Mouse (Mus musculus): ENCODE measurements around the gene Shbg. TPM values are rescaled to one million over a fixed set of nuclear protein-coding genes. Genes with fewer than 3 reads are reported as not detected.

Gene Shbg
- 33.4 and 34.8 TPM in 2 replicates for polyA plus RNA-seq (2015; fragmentation: Nextera tagmentation; extraction: Ambion mirVana)

DNA sequence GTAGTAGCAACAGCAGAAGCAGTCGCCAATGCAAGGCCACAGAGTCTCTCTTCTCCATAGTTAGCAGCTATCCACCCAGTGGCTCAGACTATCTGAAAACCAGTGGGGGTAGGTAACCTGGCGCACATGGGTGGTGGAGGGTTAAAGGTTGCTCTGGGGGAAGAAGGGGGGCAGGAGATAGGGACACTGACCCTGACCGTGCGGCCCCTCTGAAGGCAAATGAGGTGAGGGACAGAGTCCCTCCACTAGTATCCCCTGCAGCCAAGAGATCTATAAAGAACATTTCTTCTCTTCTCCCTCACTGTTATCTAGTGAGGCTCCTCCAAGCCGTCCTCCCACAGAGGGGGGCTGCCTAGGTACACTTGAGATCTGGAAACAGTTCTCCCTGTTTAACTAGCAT lies at the start of gene Shbg:
Gene Shbg, minus strand, starts transcription at position 101 of the 400 bp plus-strand sequence.
- Histone ChIP-seq H3K9me3 (replicated peaks) (no peaks in the 10 kb centered on the region), H3K27me3 (peaks cover 9% of the 10 kb centered on the region), H3K27ac (peak within 1 kb of the TSS; percentile 55), H3K4me3 (replicated peaks) (peak within 1 kb of the TSS; percentile 22), H3K36me3 (no peaks in the 10 kb centered on the region), H3K4me2 (peak within 1 kb of the TSS; percentile 47), H3K9ac (peak within 1 kb of the TSS; percentile 39; the same call in 1 of the 2 replicates), H3K4me1 (replicated peaks) (peaks cover 66% of the 10 kb centered on the region)
- 38% methylated on average over 5 of the region's 5 CpGs for WGBS (ENCODE audit: insufficient replicate concordance)
- peak; percentile 32 for ATAC-seq (ENCODE audit: low read depth)
- no peak for DNase-seq

DNA sequence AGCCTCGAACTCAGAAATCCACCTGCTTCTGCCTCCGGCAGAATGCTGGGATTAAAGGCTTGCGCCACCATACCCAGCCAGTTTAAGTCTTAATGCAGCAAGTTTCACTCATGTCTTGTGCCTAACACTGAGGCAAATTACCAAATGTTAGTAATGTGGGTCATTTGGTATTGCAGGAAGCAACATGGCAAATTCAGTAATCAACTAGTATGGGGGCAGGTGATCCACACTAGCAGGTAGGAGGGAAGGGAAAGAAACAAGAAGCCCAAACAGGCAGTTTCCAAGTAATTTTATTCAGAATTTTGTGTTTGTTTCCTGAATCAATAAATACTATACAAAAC lies 48.9 kb upstream of the Shbg start:
- no peak for DNase-seq
- H3K4me1 ChIP-seq (replicated peaks) = peaks cover 71% of the 10 kb centered on the region
- H3K27me3 ChIP-seq = no peaks in the 10 kb centered on the region
- peak overlapping the region; percentile 96; the same call in 1 of the 2 replicates for H3K27ac ChIP-seq
- ATAC-seq (ENCODE audit: low read depth) = no peak
- H3K9me3 ChIP-seq (replicated peaks) = no peaks in the 10 kb centered on the region
- H3K4me3 ChIP-seq (replicated peaks) = no peak overlapping the region
- H3K4me2 ChIP-seq = no peak overlapping the region
- no peak overlapping the region for H3K9ac ChIP-seq
- 76% methylated on average over 3 of the region's 3 CpGs for WGBS (ENCODE audit: insufficient replicate concordance)
- H3K36me3 ChIP-seq = peaks cover 76% of the 10 kb centered on the region

DNA sequence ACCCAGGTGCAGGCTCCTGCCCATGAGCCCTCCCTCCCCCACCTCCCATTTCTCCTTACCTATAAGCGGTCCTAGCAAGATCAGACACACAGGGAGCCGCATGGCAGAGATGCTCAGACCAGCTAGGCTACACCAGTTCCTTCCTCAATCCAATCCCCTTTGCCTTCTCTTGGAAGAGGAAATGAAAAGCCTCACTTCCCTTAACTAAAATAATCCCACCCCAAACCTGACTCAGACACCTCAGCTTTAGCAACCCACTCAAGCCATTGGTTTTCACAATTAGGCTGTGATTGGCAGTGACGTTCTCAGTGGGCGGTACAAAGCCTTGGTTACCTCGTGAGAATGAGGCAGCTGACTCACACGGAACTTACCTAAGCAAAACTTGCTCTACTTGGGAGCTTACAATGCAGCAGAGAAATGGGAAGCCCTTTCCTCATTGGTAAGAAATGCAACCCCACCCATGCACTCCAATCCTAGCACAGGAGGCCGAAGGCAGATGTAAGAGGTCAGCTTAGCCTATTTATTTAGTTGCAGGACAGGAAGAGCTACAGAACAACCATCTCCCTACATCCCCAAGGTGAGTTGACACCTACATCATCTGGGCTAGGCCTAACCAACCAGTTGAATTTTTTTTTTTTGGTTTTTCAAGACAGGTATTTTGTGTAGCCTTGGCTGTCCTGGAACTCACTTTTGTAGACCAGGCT lies 48.4 kb upstream of the Shbg start, which contains the start of gene Cd68:
Gene Cd68, minus strand, starts transcription at position 193 of the 704 bp plus-strand sequence.
- Histone ChIP-seq H3K9ac (no peak within 1 kb of the TSS), H3K36me3 (peaks cover 76% of the 10 kb centered on the region), H3K4me3 (replicated peaks) (0 out of 2 replicates have a peak within 1 kb of the TSS, but pooled peaks have one; percentile 0), H3K27ac (peak within 1 kb of the TSS; percentile 96), H3K4me1 (replicated peaks) (peaks cover 76% of the 10 kb centered on the region), H3K9me3 (replicated peaks) (no peaks in the 10 kb centered on the region), H3K27me3 (no peaks in the 10 kb centered on the region), H3K4me2 (0 out of 2 replicates have a peak within 1 kb of the TSS, but pooled peaks have one; percentile 13)
- 25% methylated on average over 7 of the region's 7 CpGs for WGBS (ENCODE audit: insufficient replicate concordance)
- ATAC-seq (ENCODE audit: low read depth) (no peak), DNase-seq (peak; percentile 50)

DNA sequence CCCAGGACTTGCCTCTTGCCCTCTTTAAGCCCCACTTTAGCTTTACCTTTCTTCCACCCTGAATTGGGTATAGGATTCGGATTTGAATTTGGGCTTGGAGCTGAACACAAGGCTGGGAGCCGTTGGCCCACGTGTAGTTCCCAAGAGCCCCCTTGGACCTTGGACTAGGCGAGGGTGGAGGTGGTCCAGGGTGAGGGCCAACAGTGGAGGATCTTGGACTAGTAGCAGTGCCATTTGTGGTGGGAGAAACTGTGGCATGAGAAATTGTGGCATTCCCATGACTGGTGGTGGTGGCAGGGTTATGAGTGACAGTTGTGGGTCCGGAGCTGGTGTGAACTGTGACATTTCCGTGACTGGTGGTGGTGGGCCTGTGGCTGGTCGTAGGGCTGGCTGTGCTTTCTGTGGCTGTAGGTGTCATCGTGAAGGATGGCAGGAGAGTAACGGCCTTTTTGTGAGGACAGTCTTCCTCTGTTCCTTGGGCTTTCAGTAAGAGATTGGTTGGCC lies 47.8 kb upstream of the Shbg start:
- no peak overlapping the region for H3K9ac ChIP-seq
- peaks cover 71% of the 10 kb centered on the region for H3K36me3 ChIP-seq
- no peaks in the 10 kb centered on the region for H3K27me3 ChIP-seq
- 0 out of 2 replicates have a peak overlapping the region, but pooled peaks have one; percentile 13 for H3K4me2 ChIP-seq
- H3K4me3 ChIP-seq (replicated peaks) = 0 out of 2 replicates have a peak overlapping the region, but pooled peaks have one; percentile 0
- peaks cover 77% of the 10 kb centered on the region for H3K4me1 ChIP-seq (replicated peaks)
- DNase-seq = no peak
- no peak for ATAC-seq (ENCODE audit: low read depth)
- H3K27ac ChIP-seq = peak overlapping the region; percentile 96
- H3K9me3 ChIP-seq (replicated peaks) = no peaks in the 10 kb centered on the region
- WGBS (ENCODE audit: insufficient replicate concordance) = 64% methylated on average over 9 of the region's 9 CpGs

DNA sequence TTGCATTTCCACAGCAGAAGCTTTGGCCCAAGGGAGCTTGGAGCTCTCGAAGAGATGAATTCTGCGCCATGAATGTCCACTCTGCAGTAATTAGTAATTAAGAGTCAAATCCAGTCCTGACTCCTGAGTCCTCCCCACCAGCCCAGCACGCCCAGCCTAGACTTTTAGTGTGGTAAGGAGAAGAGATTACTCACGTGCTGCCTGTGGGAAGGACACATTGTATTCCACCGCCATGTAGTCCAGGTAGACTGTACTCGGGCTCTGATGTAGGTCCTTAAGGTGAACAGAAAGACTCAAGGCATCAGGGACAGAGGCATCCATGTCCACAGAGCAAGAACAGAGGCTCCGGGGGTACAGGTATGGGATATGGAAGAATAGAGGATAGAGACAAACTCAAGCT lies 47.1 kb upstream of the Shbg start:
- H3K4me1 ChIP-seq (replicated peaks) = peaks cover 77% of the 10 kb centered on the region
- DNase-seq (no peak), ATAC-seq (ENCODE audit: low read depth) (no peak)
- 87% methylated on average over 7 of the region's 7 CpGs for WGBS (ENCODE audit: insufficient replicate concordance)
- no peak overlapping the region for H3K9ac ChIP-seq
- peak overlapping the region; percentile 96; the same call in 1 of the 2 replicates for H3K27ac ChIP-seq
- H3K9me3 ChIP-seq (replicated peaks) = no peaks in the 10 kb centered on the region
- peaks cover 66% of the 10 kb centered on the region for H3K36me3 ChIP-seq
- H3K4me3 ChIP-seq (replicated peaks) = no peak overlapping the region
- H3K27me3 ChIP-seq = no peaks in the 10 kb centered on the region
- 0 out of 2 replicates have a peak overlapping the region, but pooled peaks have one; percentile 13 for H3K4me2 ChIP-seq

DNA sequence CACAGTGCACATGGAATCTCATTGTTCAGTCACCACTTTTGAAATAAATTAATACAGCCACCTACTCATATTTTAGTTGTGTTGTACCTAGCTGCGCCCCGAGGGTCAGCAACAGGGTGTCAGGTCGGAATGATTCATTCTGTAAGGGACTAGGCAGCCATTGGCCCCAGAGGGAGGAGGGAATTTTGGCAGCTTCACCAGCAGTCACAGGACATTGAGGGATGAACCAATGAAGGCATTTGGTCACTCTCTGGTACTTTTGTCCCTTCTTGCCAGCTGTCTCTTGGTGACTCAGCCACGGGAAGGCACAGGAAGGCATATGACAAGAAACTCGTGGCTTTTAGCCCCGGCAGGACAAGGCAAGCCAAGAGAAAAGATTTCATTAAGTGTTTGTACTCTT lies 46.1 kb upstream of the Shbg start:
- H3K4me2 ChIP-seq = peak overlapping the region; percentile 84
- ATAC-seq (ENCODE audit: low read depth) (no peak), DNase-seq (no peak)
- peak overlapping the region; percentile 68; the same call in 1 of the 2 replicates for H3K4me3 ChIP-seq (replicated peaks)
- no peaks in the 10 kb centered on the region for H3K9me3 ChIP-seq (replicated peaks)
- H3K36me3 ChIP-seq = peaks cover 64% of the 10 kb centered on the region
- H3K27me3 ChIP-seq = no peaks in the 10 kb centered on the region
- 69% methylated on average over 6 of the region's 6 CpGs for WGBS (ENCODE audit: insufficient replicate concordance)
- H3K27ac ChIP-seq = peak overlapping the region; percentile 96
- H3K4me1 ChIP-seq (replicated peaks) = peaks cover 66% of the 10 kb centered on the region
- peak overlapping the region; percentile 79 for H3K9ac ChIP-seq

DNA sequence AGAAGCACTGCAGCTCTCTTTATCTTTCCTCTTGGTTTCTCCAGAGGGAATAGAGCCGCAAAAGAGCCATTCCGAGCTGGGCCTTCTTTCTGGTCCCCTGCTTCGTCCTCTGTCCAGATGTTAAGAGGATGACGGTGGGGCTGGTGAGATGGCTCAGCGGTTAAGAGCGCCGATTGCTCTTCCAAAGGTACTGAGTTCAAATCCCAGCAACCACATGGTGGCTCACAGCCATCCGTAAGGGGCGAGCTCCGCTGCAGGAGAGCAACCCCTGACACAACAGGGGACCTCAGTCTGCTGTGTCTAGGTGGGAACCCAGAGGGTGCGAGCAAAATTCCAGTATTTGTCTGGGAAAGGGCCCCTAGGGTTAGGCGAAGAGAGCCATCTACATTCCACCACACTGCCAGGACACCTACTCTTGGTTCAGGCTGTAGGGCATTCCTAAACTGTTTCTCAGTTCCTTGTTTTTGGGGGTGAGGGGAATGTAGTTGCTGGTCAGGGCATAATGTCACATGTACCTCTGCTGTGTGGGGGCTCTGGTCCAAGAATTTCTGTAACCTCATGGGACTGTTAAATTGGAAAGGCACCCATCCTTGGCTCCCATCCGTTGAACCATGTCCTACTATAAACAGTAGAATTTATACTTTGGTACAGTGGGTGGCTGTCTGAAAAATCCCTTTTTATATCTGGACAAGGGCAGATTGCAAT lies 45.4 kb upstream of the Shbg start:
- peak overlapping the region; percentile 79 for H3K9ac ChIP-seq
- peaks cover 64% of the 10 kb centered on the region for H3K36me3 ChIP-seq
- peak overlapping the region; percentile 68 for H3K4me3 ChIP-seq (replicated peaks)
- H3K27ac ChIP-seq = peak overlapping the region; percentile 96
- no peaks in the 10 kb centered on the region for H3K27me3 ChIP-seq
- WGBS (ENCODE audit: insufficient replicate concordance) = 57% methylated on average over 13 of the region's 13 CpGs
- ATAC-seq (ENCODE audit: low read depth) (no peak), DNase-seq (no peak)
- no peaks in the 10 kb centered on the region for H3K9me3 ChIP-seq (replicated peaks)
- H3K4me1 ChIP-seq (replicated peaks) = peaks cover 63% of the 10 kb centered on the region
- peak overlapping the region; percentile 84 for H3K4me2 ChIP-seq

DNA sequence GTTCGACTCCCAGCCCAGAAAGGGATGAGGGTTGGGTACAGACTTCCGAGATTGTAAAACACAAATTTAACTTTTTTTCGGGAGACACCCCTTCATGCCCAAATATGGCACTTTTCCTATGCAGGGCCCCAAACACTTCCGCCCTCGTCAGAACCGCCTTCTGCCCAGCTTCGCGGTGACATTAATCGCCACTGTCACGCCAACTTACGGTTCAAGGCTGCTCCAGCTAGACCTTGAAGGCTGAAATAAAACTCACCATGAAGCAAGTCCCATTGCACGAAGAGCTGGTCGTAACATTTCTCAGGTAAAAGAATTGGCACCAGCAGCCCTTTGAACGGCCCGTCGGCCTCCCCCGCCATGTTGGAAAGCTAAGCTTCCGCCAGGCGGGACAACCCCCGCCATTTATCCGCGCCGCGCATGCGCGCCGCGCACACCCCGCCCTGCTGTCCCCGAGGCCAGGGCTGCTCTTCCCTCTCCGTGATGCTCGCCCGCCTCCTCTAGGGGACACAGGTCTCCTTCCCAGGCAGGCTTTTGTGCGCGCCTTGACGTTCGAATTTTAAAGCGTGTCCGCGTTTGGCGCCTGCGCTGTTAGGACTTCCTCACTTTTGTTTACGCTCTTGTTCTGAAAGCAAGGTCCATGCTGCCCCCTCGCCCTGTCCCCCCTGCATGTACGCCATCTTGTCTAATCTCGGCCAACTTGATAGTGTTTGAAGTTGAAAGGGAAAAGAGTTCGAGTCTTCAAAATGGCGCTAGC lies 44.7 kb upstream of the Shbg start, which contains the start of gene Mpdu1:
Gene Mpdu1, minus strand, starts transcription at position 430 of the 754 bp plus-strand sequence.
- DNase-seq (peak; percentile 92), ATAC-seq (ENCODE audit: low read depth) (peak; percentile 93)
- under 1% methylated on average over 48 of the region's 48 CpGs for WGBS (ENCODE audit: insufficient replicate concordance)
- Histone ChIP-seq H3K27ac (peak within 1 kb of the TSS; percentile 96), H3K36me3 (peaks cover 64% of the 10 kb centered on the region), H3K27me3 (no peaks in the 10 kb centered on the region), H3K4me3 (replicated peaks) (peak within 1 kb of the TSS; percentile 68), H3K4me2 (peak within 1 kb of the TSS; percentile 84), H3K9ac (peak within 1 kb of the TSS; percentile 79), H3K9me3 (replicated peaks) (no peaks in the 10 kb centered on the region), H3K4me1 (replicated peaks) (peaks cover 64% of the 10 kb centered on the region)

DNA sequence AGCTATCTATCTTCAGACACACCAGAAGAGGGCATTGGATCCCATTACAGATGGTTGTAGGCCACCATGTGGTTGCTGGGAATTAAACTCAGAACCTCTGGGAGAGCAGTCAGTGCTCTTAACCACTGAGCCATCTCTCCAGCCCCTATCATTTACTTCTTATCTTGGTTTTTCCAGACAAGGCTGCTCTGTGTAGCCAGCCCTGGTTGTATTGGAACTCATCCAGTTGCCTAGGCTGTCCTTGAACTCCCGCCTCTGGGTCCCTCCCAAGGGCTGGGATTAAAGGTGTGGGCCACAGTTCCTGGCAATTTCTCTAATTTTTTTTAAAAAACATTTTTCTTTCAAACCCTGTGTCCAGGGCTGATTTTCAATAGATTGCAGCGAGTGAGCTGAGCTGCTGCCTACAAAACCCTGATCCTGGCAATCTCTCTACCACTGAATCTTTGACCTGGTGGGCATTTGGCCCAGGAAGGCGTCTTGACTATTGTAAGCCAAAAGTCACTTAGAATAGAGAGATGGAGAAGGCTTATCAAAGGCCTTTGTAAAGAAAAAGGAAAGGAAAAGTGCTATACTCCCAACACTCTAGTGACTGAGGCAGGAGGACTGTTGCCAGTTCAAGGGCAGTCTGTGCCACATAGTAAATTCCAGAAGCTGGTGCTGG lies 43.6 kb upstream of the Shbg start:
- H3K36me3 ChIP-seq = peaks cover 65% of the 10 kb centered on the region
- peaks cover 71% of the 10 kb centered on the region for H3K4me1 ChIP-seq (replicated peaks)
- peak; percentile 38 for DNase-seq
- no peaks in the 10 kb centered on the region for H3K27me3 ChIP-seq
- H3K4me3 ChIP-seq (replicated peaks) = peak overlapping the region; percentile 68
- H3K9me3 ChIP-seq (replicated peaks) = no peaks in the 10 kb centered on the region
- 0 out of 2 replicates have a peak, but pooled peaks have one; percentile 16 for ATAC-seq (ENCODE audit: low read depth)
- 43% methylated on average over 3 of the region's 3 CpGs for WGBS (ENCODE audit: insufficient replicate concordance)
- peak overlapping the region; percentile 96 for H3K27ac ChIP-seq
- peak overlapping the region; percentile 79 for H3K9ac ChIP-seq
- H3K4me2 ChIP-seq = peak overlapping the region; percentile 84

DNA sequence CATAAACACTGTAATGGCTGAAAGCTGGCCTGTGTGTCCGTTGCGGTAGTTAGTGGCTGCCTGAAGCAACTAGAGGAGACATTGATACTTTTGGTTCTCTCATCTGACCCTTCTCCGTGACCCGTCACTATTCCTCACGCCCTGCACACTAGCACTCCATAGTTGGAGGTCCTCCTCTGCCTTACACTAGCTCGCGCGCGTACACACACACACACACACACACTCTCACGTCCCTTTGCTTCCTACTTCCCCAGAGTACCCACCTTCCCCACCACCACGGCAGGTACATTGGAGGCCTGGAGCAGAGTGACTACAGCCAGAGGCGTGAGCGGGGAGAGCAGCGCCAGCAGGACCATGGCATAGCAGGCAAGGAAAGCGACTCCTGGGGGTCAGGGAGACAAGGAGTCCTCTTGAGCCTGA lies 39.8 kb upstream of the Shbg start:
- 81% methylated on average over 15 of the region's 15 CpGs for WGBS (ENCODE audit: insufficient replicate concordance)
- no peak overlapping the region for H3K4me2 ChIP-seq
- peaks cover 68% of the 10 kb centered on the region for H3K4me1 ChIP-seq (replicated peaks)
- H3K27me3 ChIP-seq = no peaks in the 10 kb centered on the region
- no peak overlapping the region for H3K27ac ChIP-seq
- ATAC-seq (ENCODE audit: low read depth) (no peak), DNase-seq (no peak)
- no peak overlapping the region for H3K4me3 ChIP-seq (replicated peaks)
- peaks cover 67% of the 10 kb centered on the region for H3K36me3 ChIP-seq
- no peak overlapping the region for H3K9ac ChIP-seq
- H3K9me3 ChIP-seq (replicated peaks) = no peaks in the 10 kb centered on the region
